Mouse (Mus musculus): Measurements from ENCODE around the gene C130050O18Rik. TPM values are rescaled to one million over a fixed set of nuclear protein-coding genes. Genes with fewer than 3 reads are reported as not detected.

Gene C130050O18Rik
- total RNA-seq, 2 experiments from 2014 or later: 0.81 to 0.91 TPM

- no peak for DNase-seq
Observed at GRCm38 (mm10) chr5:139427001-139427400, 21.9 kb downstream of the C130050O18Rik start.

GRCm38 (mm10) chr5:139427989-139428388, 22.9 kb downstream of the C130050O18Rik start:
- no peak for DNase-seq

- no peak for DNase-seq
Observed at GRCm38 (mm10) chr5:139429818-139430341, 24.8 kb downstream of the C130050O18Rik start.

- no peak for DNase-seq
Observed at GRCm38 (mm10) chr5:139432333-139432732, 27.3 kb downstream of the C130050O18Rik start.

- DNase-seq: no peak
Observed at GRCm38 (mm10) chr5:139432747-139433508, 27.8 kb downstream of the C130050O18Rik start.

GRCm38 (mm10) chr5:139433842-139434568, 28.9 kb downstream of the C130050O18Rik start:
- DNase-seq: no peak

- DNase-seq: no peak
Observed at GRCm38 (mm10) chr5:139434940-139435339, 29.9 kb downstream of the C130050O18Rik start.

- no peak for DNase-seq
Observed at GRCm38 (mm10) chr5:139437769-139438168, 32.7 kb downstream of the C130050O18Rik start.

- no peak for DNase-seq
Observed at GRCm38 (mm10) chr5:139438440-139438839, 33.4 kb downstream of the C130050O18Rik start.

GRCm38 (mm10) chr5:139440451-139440850, 35.4 kb downstream of the C130050O18Rik start:
- DNase-seq: no peak

- DNase-seq: no peak
Observed at GRCm38 (mm10) chr5:139440926-139441725, 36.0 kb downstream of the C130050O18Rik start.

- DNase-seq: no peak
Observed at GRCm38 (mm10) chr5:139441726-139442018, 36.6 kb downstream of the C130050O18Rik start.

GRCm38 (mm10) chr5:139442428-139442827, 37.3 kb downstream of the C130050O18Rik start:
- DNase-seq: no peak

- no peak for DNase-seq
Observed at GRCm38 (mm10) chr5:139442962-139443361, 37.9 kb downstream of the C130050O18Rik start.

- DNase-seq: no peak
Observed at GRCm38 (mm10) chr5:139445258-139445657, 40.2 kb downstream of the C130050O18Rik start.

GRCm38 (mm10) chr5:139448025-139448424, 42.9 kb downstream of the C130050O18Rik start:
- DNase-seq: no peak

GRCm38 (mm10) chr5:139449161-139449791, 44.2 kb downstream of the C130050O18Rik start:
- DNase-seq: peak; percentile 55

GRCm38 (mm10) chr5:139449926-139450325, 44.8 kb downstream of the C130050O18Rik start:
- no peak for DNase-seq

GRCm38 (mm10) chr5:139453031-139453430, 48.0 kb downstream of the C130050O18Rik start:
- peak; percentile 46 for DNase-seq

- DNase-seq: no peak
Observed at GRCm38 (mm10) chr5:139455166-139455565, 50.1 kb downstream of the C130050O18Rik start.

- DNase-seq: no peak
Observed at GRCm38 (mm10) chr5:139457241-139457640, 52.2 kb downstream of the C130050O18Rik start.

GRCm38 (mm10) chr5:139459938-139460337, 54.9 kb downstream of the C130050O18Rik start:
- DNase-seq: no peak
